Mouse (Mus musculus) lung, postnatal 0 days (tissue): ENCODE measurements around the gene Pfkfb3. TPM values are rescaled to one million over a fixed set of nuclear protein-coding genes. Genes with fewer than 3 reads are reported as not detected.

Experiments used
- ATAC-seq: fragments of 200-750 bp; cut with Nextera tagmentation; 2 replicates; pipeline ENCODE4 v1.8.0; 2017; ENCODE audit warnings: moderate library complexity
- DNase-seq: peaks from one replicate; pipeline ENCODE4 v3.0.0-alpha.2; 2016; ENCODE audit warnings: low spot score
- H3K27ac ChIP-seq: fragments of 300-500 bp; sonication (generic); 2 replicates; pipeline ENCODE4 v1.5.1; 2014; ENCODE audit warnings: antibody characterized with exemption, mild to moderate bottlenecking, low read length, mixed read lengths
- H3K27me3 ChIP-seq: fragments of 300-500 bp; sonication (generic); replicated peaks from 2 replicates; pipeline ENCODE4 v1.6.1; 2014; ENCODE audit warnings: low read length, mixed read lengths; ENCODE audit not compliant: insufficient read depth
- H3K36me3 ChIP-seq: fragments of 300-500 bp; sonication (generic); 2 replicates; pipeline ENCODE4 v1.6.1; 2014; ENCODE audit warnings: low read length, mixed read lengths; ENCODE audit not compliant: insufficient read depth
- H3K4me1 ChIP-seq: fragments of 300-500 bp; sonication (generic); 2 replicates; pipeline ENCODE4 v1.6.1; 2014; ENCODE audit warnings: antibody characterized with exemption, low read depth, low read length, mixed read lengths; ENCODE audit not compliant: insufficient read depth
- H3K4me2 ChIP-seq: fragments of 300-500 bp; sonication (generic); replicated peaks from 2 replicates; pipeline ENCODE4 v1.6.1; 2014; ENCODE audit warnings: low read depth, mild to moderate bottlenecking, low read length, moderate library complexity, mixed read lengths
- H3K4me3 ChIP-seq: fragments of 300-500 bp; sonication (generic); 2 replicates; pipeline ENCODE4 v1.5.1; 2014; ENCODE audit warnings: low read depth, low read length
- H3K9ac ChIP-seq: fragments of 300-500 bp; sonication (generic); replicated peaks from 2 replicates; pipeline ENCODE4 v1.6.1; 2014; ENCODE audit warnings: low read depth, mild to moderate bottlenecking
- H3K9me3 ChIP-seq: fragments of 300-500 bp; sonication (generic); 2 replicates; pipeline ENCODE4 v1.6.1; 2016; ENCODE audit warnings: low read length, mixed read lengths
- CTCF ChIP-seq: IDR thresholded peaks from 2 replicates; pipeline ENCODE4 v1.5.1; 2016; ENCODE audit warnings: antibody characterized with exemption, mild to moderate bottlenecking
- EP300 ChIP-seq: IDR thresholded peaks from 2 replicates; pipeline ENCODE4 v1.6.1; 2016; ENCODE audit warnings: antibody characterized with exemption, mild to moderate bottlenecking, control low read depth
- WGBS: fragments of 180-500 bp; shearing (Covaris S2); extraction: QIAGEN DNeasy Blood & Tissue Kit; methylation state at CpG from one replicate; pipeline ENCODE4 v1.1.7; 2014; 5-methylcytosine and 5-hydroxymethylcytosine counted together
- polyA plus RNA-seq: library from polyadenylated mRNA; unstranded; fragments of >200 nt; fragmentation: Nextera tagmentation; extraction: Ambion mirVana; gene quantifications from 2 replicates; pipeline ENCODE4 v1.2.1, GENCODE M21; 2015

The Pfkfb3 gene
- polyA plus RNA-seq, 1 experiment from 2014 or later: 17.7 TPM

- 31% methylated on average over 3 of the region's 3 CpGs for WGBS
- H3K4me2 ChIP-seq: no peak overlapping the region
- TF ChIP-seq EP300 (no peak), CTCF (no peak)
- DNase-seq (no peak), ATAC-seq (no peak)
- H3K9ac ChIP-seq: no peak overlapping the region
- no peaks in the 10 kb centered on the region for H3K27me3 ChIP-seq
- H3K4me3 ChIP-seq: no peak overlapping the region
- peaks cover 12% of the 10 kb centered on the region for H3K4me1 ChIP-seq
- H3K9me3 ChIP-seq: no peaks in the 10 kb centered on the region
- peak overlapping the region; percentile 43; the same call in 1 of the 2 replicates for H3K27ac ChIP-seq
- H3K36me3 ChIP-seq: no peaks in the 10 kb centered on the region
Measured at GRCm38 (mm10) chr2:11426379-11426778, 127.5 kb downstream of the Pfkfb3 start.

DNA sequence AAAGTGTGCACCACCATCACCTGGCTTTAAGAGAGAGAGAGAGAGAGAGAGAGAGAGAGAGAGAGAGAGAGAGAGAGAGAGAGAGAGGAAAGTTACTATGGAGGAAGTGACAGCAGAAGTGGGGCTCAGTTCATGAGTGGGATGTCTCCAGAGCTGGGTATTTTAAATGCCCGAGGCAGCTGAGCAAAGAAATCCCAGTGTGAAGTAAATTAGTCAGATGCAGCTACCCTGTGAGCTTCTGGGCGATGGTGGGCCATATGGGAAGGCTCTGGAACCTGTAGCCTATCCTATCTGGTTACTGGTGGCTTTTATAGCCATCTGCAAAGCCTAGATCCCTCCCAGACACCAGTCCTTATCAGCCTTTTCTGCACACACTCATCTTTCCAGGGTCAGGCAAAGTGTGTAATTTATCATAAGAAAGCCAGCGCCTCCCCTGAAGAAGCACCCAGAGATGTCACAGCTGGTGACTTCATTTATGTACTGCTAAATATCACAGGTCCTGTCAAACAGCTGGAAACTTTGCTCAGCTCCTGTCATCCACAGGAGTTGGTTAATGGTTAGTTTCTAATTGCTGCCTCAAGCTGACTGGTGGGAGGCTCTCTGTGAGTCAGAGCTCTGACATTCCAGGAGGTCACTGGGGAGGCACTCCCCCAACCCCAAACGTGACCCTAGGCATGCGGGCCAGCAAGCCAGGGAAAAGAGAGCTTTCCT lies 128.3 kb downstream of the Pfkfb3 start:
- Histone ChIP-seq H3K9me3 (no peaks in the 10 kb centered on the region), H3K9ac (no peak overlapping the region), H3K4me1 (peaks cover 12% of the 10 kb centered on the region), H3K27ac (peak overlapping the region; percentile 43; the same call in 1 of the 2 replicates), H3K36me3 (no peaks in the 10 kb centered on the region), H3K27me3 (no peaks in the 10 kb centered on the region), H3K4me2 (no peak overlapping the region), H3K4me3 (no peak overlapping the region)
- 18% methylated on average over 5 of the region's 5 CpGs for WGBS
- peak; percentile 69 for ATAC-seq
- peak; percentile 93 for DNase-seq
- TF ChIP-seq EP300 (peak; percentile 65), CTCF (no peak)

GRCm38 (mm10) chr2:11424252-11424651 lies 129.6 kb downstream of the Pfkfb3 start:
- H3K9me3 ChIP-seq: no peaks in the 10 kb centered on the region
- TF ChIP-seq CTCF: no peak
- no peak for TF ChIP-seq EP300
- no peaks in the 10 kb centered on the region for H3K36me3 ChIP-seq
- H3K4me1 ChIP-seq: peaks cover 7% of the 10 kb centered on the region
- H3K4me3 ChIP-seq: no peak overlapping the region
- WGBS: 46% methylated on average over 5 of the region's 5 CpGs
- no peak overlapping the region for H3K9ac ChIP-seq
- DNase-seq (peak; percentile 78), ATAC-seq (peak; percentile 52)
- H3K27me3 ChIP-seq: no peaks in the 10 kb centered on the region
- no peak overlapping the region for H3K27ac ChIP-seq
- no peak overlapping the region for H3K4me2 ChIP-seq

DNA sequence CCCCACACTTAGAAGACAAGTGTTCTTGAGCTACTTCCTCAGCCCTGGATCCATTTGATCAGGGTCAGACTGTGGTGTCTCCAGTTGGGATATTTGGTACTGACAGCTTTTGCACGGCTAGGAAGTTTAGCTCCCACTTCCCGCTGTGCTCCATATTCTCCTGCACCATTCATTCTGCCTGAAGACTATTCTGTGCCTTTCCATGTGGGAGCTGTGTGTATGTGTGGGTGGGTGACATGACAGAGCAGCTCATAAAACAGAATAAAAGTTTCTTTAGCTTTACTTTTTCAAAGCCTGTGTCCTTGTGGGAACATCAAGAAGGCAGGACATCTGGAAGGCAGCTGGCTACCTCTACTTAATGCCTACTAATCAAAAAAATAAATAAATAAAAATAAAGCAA lies 130.5 kb downstream of the Pfkfb3 start:
- Histone ChIP-seq H3K27me3 (no peaks in the 10 kb centered on the region), H3K27ac (no peak overlapping the region), H3K9ac (no peak overlapping the region), H3K4me1 (no peaks in the 10 kb centered on the region; the same call in 1 of the 2 replicates), H3K36me3 (no peaks in the 10 kb centered on the region), H3K4me2 (no peak overlapping the region), H3K4me3 (no peak overlapping the region), H3K9me3 (no peaks in the 10 kb centered on the region)
- no peak for ATAC-seq
- no peak for TF ChIP-seq CTCF
- no peak for DNase-seq
- 77% methylated on average over 2 of the region's 2 CpGs for WGBS

- TF ChIP-seq EP300: no peak
- peak; percentile 52 for TF ChIP-seq CTCF
- DNase-seq (no peak), ATAC-seq (no peak)
- Histone ChIP-seq H3K9ac (no peak overlapping the region), H3K27me3 (no peaks in the 10 kb centered on the region), H3K9me3 (no peaks in the 10 kb centered on the region), H3K4me3 (no peak overlapping the region), H3K36me3 (no peaks in the 10 kb centered on the region), H3K4me1 (no peaks in the 10 kb centered on the region; the same call in 1 of the 2 replicates), H3K4me2 (no peak overlapping the region), H3K27ac (no peak overlapping the region)
- 80% methylated on average over 3 of the region's 3 CpGs for WGBS
Measured at GRCm38 (mm10) chr2:11422384-11422783, 131.5 kb downstream of the Pfkfb3 start.

Other genes with a start within 250 kb of the Pfkfb3 start
- 72.6 and 73.1 TPM in 2 replicates for gene Rbm17, start 50.1 kb upstream of the Pfkfb3 start, polyA plus RNA-seq
- not detected in 2 replicates for gene Gm17490, start 72.2 kb upstream of the Pfkfb3 start, polyA plus RNA-seq
- 0.04 TPM in 1 of 2 replicates, not detected in the other for gene Il2ra, start 88.7 kb upstream of the Pfkfb3 start, polyA plus RNA-seq
- 4.3 and 6.7 TPM in 2 replicates for gene Il15ra, start 151.2 kb upstream of the Pfkfb3 start, polyA plus RNA-seq
- gene Fbh1, start 223.5 kb upstream of the Pfkfb3 start, polyA plus RNA-seq: 65.0 and 70.4 TPM in 2 replicates
- gene Ankrd16, start 223.8 kb upstream of the Pfkfb3 start, polyA plus RNA-seq: 25.4 and 30.3 TPM in 2 replicates